Mouse (Mus musculus) skeletal muscle tissue, adult 2 months (tissue): ENCODE measurements around the gene Kcnk4.
"Not testable (repeated sequence)": the region's sequence is repeated elsewhere in the genome, so short reads cannot be mapped to it uniquely, and the experiment has no call there.

Experiments used
- DNase-seq: peaks from one replicate; pipeline ENCODE4 v3.0.0-alpha.2; 2012; ENCODE audit warnings: low read depth, low spot score

Gene Kcnk4

DNA sequence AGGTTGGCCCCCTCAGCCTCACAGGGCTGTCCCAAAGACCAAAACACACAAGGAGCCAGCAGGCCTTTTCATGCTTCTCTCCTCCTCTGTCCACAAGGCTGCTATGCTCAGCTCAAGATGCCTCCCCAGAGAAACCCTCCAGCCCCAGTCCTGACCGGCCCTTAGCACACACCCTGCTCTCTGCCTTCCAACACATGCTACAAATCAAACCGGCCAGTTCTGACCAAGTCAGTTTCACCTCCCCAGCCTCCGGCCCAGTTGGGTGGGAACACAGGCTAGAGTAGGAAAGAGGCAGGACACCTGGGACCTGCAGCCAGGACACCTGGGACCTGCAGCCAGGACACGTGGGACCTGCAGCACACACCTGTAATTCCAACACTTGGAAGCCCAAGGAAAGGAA, 17.8 kb downstream of the Kcnk4 start:
- no peak for DNase-seq

GRCm38 (mm10) chr19:6915276-6915675, 19.0 kb downstream of the Kcnk4 start:
- no peak for DNase-seq

GRCm38 (mm10) chr19:6914540-6914939, 19.8 kb downstream of the Kcnk4 start:
- DNase-seq = no peak

DNA sequence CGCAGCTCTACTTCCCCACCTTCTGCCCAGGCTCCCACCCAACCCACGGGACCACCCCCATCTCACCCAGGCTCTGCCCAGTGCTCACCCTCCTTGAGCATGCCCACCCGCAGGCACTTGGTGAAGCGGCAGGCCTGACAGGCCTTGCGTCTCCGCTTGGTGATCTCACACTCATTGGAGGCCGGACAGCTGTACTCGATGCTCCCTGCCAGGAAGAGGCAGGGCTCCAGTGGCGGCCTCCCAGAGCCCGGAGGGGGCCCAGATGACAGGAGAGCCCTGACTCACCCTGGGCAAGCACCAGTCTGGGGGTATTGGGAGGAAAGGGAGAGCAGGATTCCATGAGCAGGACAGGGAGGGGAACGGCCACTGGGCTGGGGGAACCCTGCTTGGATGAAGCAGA, 20.3 kb downstream of the Kcnk4 start:
- DNase-seq = no peak

- no peak for DNase-seq
Observed at GRCm38 (mm10) chr19:6913036-6913435, 21.3 kb downstream of the Kcnk4 start.

DNA sequence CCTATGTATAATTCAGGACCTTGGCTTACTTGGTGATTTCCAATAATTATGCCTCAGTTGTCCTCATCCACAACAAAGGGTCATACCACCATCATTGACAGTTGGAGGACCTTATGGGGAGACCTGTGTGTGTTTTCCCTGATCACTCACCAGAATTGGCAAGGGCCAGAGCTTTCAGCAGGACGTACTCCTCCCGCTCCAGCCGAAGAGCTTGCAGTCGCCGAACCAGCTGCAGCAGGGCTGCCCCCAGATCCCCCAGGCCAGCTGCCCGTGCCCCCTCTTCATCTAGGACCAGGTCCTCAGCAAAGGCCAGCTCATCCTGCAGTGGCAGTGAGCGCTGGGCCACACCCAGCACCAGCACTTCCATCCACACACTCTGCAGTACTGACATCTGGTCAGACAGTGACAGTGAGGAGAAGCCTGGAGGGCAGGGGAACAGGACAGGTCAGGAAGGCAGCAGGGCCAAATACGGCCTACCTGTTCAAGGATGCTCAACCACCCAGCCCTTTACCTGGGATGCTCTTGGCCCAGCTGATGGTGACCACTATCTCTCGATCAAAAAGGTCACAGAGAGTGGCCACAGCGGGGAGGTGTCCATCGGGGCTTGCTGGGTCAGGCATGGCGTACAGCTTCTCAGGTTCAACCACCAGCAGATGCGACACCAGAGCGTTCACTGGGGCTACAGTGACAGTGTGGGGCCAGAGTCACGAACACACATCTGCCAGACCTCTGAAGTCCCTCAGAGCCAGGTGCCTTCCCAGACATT, 21.9 kb downstream of the Kcnk4 start:
- DNase-seq = no peak

GRCm38 (mm10) chr19:6911101-6912074, 22.9 kb downstream of the Kcnk4 start:
- no peak for DNase-seq

GRCm38 (mm10) chr19:6910306-6910705, 24.0 kb downstream of the Kcnk4 start:
- not testable (repeated sequence) for DNase-seq

- DNase-seq = peak; percentile 94
Observed at GRCm38 (mm10) chr19:6909507-6910289, 24.6 kb downstream of the Kcnk4 start, which contains the start of the genes Trmt112 and Prdx5. Trmt112 (plus strand) TSS chr19:6909698. Prdx5 (minus strand) TSS chr19:6910106.

- no peak for DNase-seq
Observed at GRCm38 (mm10) chr19:6909021-6909420, 25.3 kb downstream of the Kcnk4 start.

- DNase-seq = no peak
Observed at GRCm38 (mm10) chr19:6907811-6908540, 26.3 kb downstream of the Kcnk4 start.

- DNase-seq = no peak
Observed at GRCm38 (mm10) chr19:6907094-6907493, 27.2 kb downstream of the Kcnk4 start.

DNA sequence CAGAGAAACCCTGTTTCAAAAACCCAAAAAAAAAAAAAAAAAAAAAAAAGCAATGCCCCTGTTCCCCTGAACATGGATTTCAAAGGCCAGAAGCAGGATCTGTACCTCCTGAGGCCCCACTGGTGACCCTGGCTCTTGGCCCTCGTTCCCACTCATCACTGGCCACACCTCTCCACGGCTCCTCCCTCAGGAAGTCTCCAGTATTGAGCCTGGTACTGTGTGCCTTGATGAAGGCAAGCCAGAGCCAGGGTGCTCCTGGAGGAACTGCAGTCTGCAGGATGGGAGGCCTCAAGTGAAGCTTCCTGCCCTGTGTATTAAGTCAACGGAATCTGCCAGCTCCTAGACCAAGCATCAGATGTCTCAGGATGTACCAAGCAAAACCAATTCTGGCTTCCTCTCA, 28.1 kb downstream of the Kcnk4 start:
- no peak for DNase-seq

DNA sequence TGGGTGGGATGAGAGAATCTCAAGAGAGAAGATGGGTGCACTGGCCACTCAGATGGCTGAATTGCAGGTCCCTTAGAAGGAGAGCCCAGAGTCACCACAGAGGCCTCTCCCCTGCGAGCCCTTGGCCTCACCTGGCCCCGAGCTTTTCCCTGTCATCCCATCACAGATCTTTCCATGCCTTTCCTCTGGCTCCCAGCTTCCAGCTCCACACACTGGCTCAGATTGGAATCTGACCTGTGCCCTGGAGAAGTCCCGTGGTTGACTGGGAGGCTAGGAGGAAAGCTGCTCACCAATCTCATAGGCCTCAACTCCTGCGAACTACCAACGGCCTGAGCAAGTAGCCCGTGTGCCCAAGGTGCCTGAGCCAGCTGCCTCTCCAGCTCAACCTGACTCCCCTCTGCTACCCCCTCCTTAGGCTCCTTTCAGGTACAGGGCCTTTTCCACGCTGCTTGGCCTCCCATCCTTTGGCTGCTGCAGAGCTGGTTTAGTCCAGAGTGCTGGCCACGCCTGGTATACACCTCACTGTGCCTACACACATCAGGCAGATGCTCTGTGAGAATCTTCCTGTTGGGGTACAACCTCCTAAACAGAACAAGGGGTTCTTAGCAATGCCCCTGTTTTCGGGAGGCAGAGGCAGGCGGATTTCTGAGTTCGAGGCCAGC, 28.7 kb downstream of the Kcnk4 start:
- no peak for DNase-seq

GRCm38 (mm10) chr19:6904846-6905245, 29.5 kb downstream of the Kcnk4 start:
- DNase-seq = no peak

DNA sequence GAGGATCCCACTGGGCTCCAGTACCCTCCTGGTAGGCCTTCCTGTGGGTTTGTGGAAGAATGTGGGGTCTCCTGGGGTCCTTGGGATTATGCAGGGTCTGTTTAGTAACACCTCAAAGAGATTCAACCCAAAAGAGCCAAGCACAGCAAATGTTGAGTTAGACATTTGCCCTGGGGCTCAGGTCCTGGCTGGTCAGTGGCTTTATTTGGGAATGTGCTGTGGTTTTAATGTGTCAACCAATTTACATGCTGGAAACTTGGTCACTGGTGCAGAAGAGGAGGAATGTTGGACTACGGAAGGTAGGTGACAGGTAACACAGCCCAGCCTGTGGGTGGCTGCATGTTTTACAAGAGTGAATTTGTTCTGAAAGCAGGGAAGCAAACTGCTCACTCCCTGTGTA, 31.3 kb downstream of the Kcnk4 start:
- no peak for DNase-seq

- DNase-seq = no peak
Observed at GRCm38 (mm10) chr19:6899641-6900040, 34.7 kb downstream of the Kcnk4 start.

DNA sequence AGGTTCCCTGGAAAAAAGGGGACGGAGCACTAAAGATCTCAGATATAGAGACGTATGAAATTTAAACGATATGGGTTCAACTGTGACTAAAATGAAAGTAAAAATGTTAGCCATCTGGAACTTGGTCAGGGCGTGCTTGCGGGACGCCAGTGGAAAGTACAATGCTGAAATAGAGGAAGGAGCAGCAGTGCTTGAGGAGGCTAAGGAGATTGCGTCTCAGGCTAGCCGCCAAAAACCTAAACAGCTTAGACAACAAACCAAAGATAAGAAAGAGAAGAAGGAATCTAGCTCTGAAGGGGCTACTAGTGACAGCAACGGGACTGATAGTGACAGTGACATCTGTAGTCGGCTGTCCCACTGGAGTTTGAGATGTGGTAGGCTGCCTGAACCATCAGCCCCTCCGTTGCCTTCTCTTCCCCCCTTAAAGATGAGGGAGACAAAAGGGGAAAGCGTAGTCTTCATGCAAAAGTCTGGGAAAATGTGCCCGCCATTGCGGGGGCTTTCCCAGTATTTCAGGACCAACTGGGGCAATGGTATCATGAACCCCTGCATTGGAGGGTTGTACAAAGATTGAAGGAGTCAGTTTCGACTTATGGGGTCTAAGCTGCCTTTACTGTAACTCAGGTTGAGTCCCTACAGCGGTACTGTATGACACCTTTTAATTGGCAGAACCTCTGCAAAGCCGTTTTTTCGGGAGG, 38.6 kb downstream of the Kcnk4 start:
- not testable (repeated sequence) for DNase-seq

- no peak for DNase-seq
Observed at GRCm38 (mm10) chr19:6893731-6894451, 40.4 kb downstream of the Kcnk4 start.
